Mouse (Mus musculus) heart, embryonic 14.5 days (tissue): ENCODE data around the gene Wdr78. TPM values are rescaled to one million over a fixed set of nuclear protein-coding genes. Genes with fewer than 3 reads are reported as not detected.

Experiments
- ATAC-seq: fragments of 200-750 bp; cut with Nextera tagmentation; 2 replicates; pipeline ENCODE4 v1.8.0; 2017; ENCODE audit warnings: low read depth, moderate TSS enrichment; ENCODE audit not compliant: insufficient number of reproducible peaks, insufficient read depth, low FRiP score
- H3K27ac ChIP-seq, 2 experiments: fragments of 200-500 bp in 1 of 2; fragments of 300-500 bp in 1 of 2; sonication (generic) in 1 of 2; replicated peaks in 1 of 2; 2 replicates each; pipeline ENCODE4 v1.5.1; 2012 to 2014; ENCODE audit warnings: low read depth in 2 of 2, low read length in 2 of 2, control low read depth in 1 of 2, mild to moderate bottlenecking in 1 of 2, mixed read lengths in 1 of 2; ENCODE audit not compliant: control insufficient read depth in 1 of 2, insufficient read depth in 1 of 2
- H3K27me3 ChIP-seq: fragments of 300-500 bp; sonication (generic); 2 replicates; pipeline ENCODE4 v1.6.1; 2014; ENCODE audit warnings: mild to moderate bottlenecking, low read length, control low read depth; ENCODE audit not compliant: control insufficient read depth, insufficient read depth
- H3K36me3 ChIP-seq: fragments of 300-500 bp; sonication (generic); 2 replicates; pipeline ENCODE4 v1.6.1; 2014; ENCODE audit warnings: mild to moderate bottlenecking, control low read depth, low read length, mixed read lengths; ENCODE audit not compliant: control insufficient read depth, insufficient read depth
- H3K4me1 ChIP-seq, 2 experiments: fragments of 200-500 bp in 1 of 2; fragments of 300-500 bp in 1 of 2; sonication (generic) in 1 of 2; 2 replicates each; pipeline ENCODE4 v1.6.1; 2012 to 2014; ENCODE audit warnings: low read length in 2 of 2, control low read depth in 1 of 2, mixed read lengths in 1 of 2; ENCODE audit not compliant: control insufficient read depth in 2 of 2, insufficient read depth in 2 of 2
- H3K4me2 ChIP-seq: fragments of 300-500 bp; sonication (generic); 2 replicates; pipeline ENCODE4 v1.6.1; 2014; ENCODE audit warnings: mild to moderate bottlenecking, low read length
- H3K4me3 ChIP-seq, 2 experiments: fragments of 200-500 bp in 1 of 2; fragments of 300-500 bp in 1 of 2; sonication (generic) in 1 of 2; 2 replicates each; pipeline ENCODE4 v1.5.1; 2012 to 2014; ENCODE audit warnings: low read length in 2 of 2, mild to moderate bottlenecking in 2 of 2, control low read depth in 1 of 2, low read depth in 1 of 2, moderate library complexity in 1 of 2; ENCODE audit not compliant: control insufficient read depth in 1 of 2, insufficient read depth in 1 of 2
- H3K9ac ChIP-seq: fragments of 300-500 bp; sonication (generic); 2 replicates; pipeline ENCODE4 v1.6.1; 2014; ENCODE audit warnings: mild to moderate bottlenecking, low read length
- H3K9me3 ChIP-seq: fragments of 300-500 bp; sonication (generic); 2 replicates; pipeline ENCODE4 v1.6.1; 2016; ENCODE audit warnings: low read length, control low read depth; ENCODE audit not compliant: control insufficient read depth
- WGBS: fragments of 180-500 bp; shearing (Covaris S2); extraction: QIAGEN DNeasy Blood & Tissue Kit; methylation state at CpG from one replicate; pipeline ENCODE4 v1.1.7; 2014; 5-methylcytosine and 5-hydroxymethylcytosine counted together
- polyA plus RNA-seq: library from polyadenylated mRNA; unstranded; fragments of >200 nt; fragmentation: Nextera tagmentation; extraction: Ambion mirVana; gene quantifications from 2 replicates; pipeline ENCODE4 v1.2.1, GENCODE M21; 2014

Gene Wdr78
- polyA plus RNA-seq, result 0.89 and 1.2 TPM in 2 replicates

- no peaks in the 10 kb centered on the region for H3K27me3 ChIP-seq
- peak within 1 kb of the TSS; percentile 85 for H3K9ac ChIP-seq
- ATAC-seq, result peak; percentile 99
- WGBS, result under 1% methylated on average over 56 of the region's 90 CpGs
- peak within 1 kb of the TSS; percentile 89 to 97 for H3K4me3 ChIP-seq
- peaks cover 19% of the 10 kb centered on the region for H3K36me3 ChIP-seq
- peak within 1 kb of the TSS; percentile 89 to 99 for H3K27ac ChIP-seq
- H3K4me1 ChIP-seq, result peaks cover 9 to 24% of the 10 kb centered on the region in 2 experiments
- H3K4me2 ChIP-seq, result peak within 1 kb of the TSS; percentile 81
- H3K9me3 ChIP-seq, result no peaks in the 10 kb centered on the region
These were observed at the start of gene Wdr78, which contains the start of gene Mier1 for GRCm38 (mm10) chr4:103114184-103115111. TSS of gene Wdr78 (minus strand) at chr4:103114555. TSS of gene Mier1 (plus strand) at chr4:103114390.

GRCm38 (mm10) chr4:103158781-103159180 lies 44.4 kb upstream of the Wdr78 start:
- H3K9ac ChIP-seq, result no peak overlapping the region
- H3K4me1 ChIP-seq, result no peaks in the 10 kb centered on the region
- H3K4me3 ChIP-seq, result no peak overlapping the region
- ATAC-seq, result no peak
- no peaks in the 10 kb centered on the region for H3K9me3 ChIP-seq
- WGBS, result 93% methylated on average over 4 of the region's 4 CpGs
- H3K4me2 ChIP-seq, result no peak overlapping the region
- no peaks in the 10 kb centered on the region for H3K27me3 ChIP-seq
- no peak overlapping the region for H3K27ac ChIP-seq
- H3K36me3 ChIP-seq, result peaks cover 89% of the 10 kb centered on the region

GRCm38 (mm10) chr4:103151946-103152345 lies 37.6 kb upstream of the Wdr78 start:
- no peaks in the 10 kb centered on the region for H3K27me3 ChIP-seq
- H3K27ac ChIP-seq, result no peak overlapping the region
- H3K4me3 ChIP-seq, result no peak overlapping the region
- H3K4me2 ChIP-seq, result no peak overlapping the region
- WGBS, result 90% methylated on average over 5 of the region's 5 CpGs
- H3K4me1 ChIP-seq, result no peaks in the 10 kb centered on the region
- ATAC-seq, result no peak
- H3K9me3 ChIP-seq, result no peaks in the 10 kb centered on the region
- no peak overlapping the region for H3K9ac ChIP-seq
- H3K36me3 ChIP-seq, result peaks cover 95% of the 10 kb centered on the region

GRCm38 (mm10) chr4:103146339-103146738 lies 32.0 kb upstream of the Wdr78 start:
- 44% methylated on average over 5 of the region's 5 CpGs for whole genome bisulfite sequencing
- no peak for ATAC-seq
- no peak overlapping the region for H3K4me2 ChIP-seq

GRCm38 (mm10) chr4:103136946-103137345 lies 22.6 kb upstream of the Wdr78 start:
- H3K4me1 ChIP-seq, result peaks cover 0 to 4% of the 10 kb centered on the region in 2 experiments; a peak in 1 of 4 replicates
- no peaks in the 10 kb centered on the region for H3K9me3 ChIP-seq
- H3K9ac ChIP-seq, result no peak overlapping the region
- no peaks in the 10 kb centered on the region for H3K27me3 ChIP-seq
- ATAC-seq, result no peak
- H3K36me3 ChIP-seq, result peaks cover 64% of the 10 kb centered on the region
- no peak overlapping the region for H3K27ac ChIP-seq
- no peak overlapping the region for H3K4me2 ChIP-seq
- no peak overlapping the region for H3K4me3 ChIP-seq
- WGBS, result 24% methylated on average over 1 of the region's 1 CpGs

More at GRCm38 (mm10) chr4:103146339-103146738, 32.0 kb upstream of the Wdr78 start:
- peaks cover 84% of the 10 kb centered on the region for H3K36me3 ChIP-seq
- no peak overlapping the region for H3K4me3 ChIP-seq
- H3K4me1 ChIP-seq, result no peaks in the 10 kb centered on the region
- no peaks in the 10 kb centered on the region for H3K27me3 ChIP-seq
- H3K27ac ChIP-seq, result no peak overlapping the region
- no peak overlapping the region for H3K9ac ChIP-seq
- H3K9me3 ChIP-seq, result no peaks in the 10 kb centered on the region

GRCm38 (mm10) chr4:103126533-103126932 lies 12.2 kb upstream of the Wdr78 start:
- Histone ChIP-seq H3K4me1 (peaks cover 0 to 8% of the 10 kb centered on the region in 2 experiments; a peak in 3 of 4 replicates), H3K4me3 (no peak overlapping the region), H3K27me3 (no peaks in the 10 kb centered on the region), H3K4me2 (no peak overlapping the region), H3K27ac (no peak overlapping the region), H3K9me3 (no peaks in the 10 kb centered on the region), H3K9ac (no peak overlapping the region), H3K36me3 (peaks cover 12% of the 10 kb centered on the region)
- ATAC-seq, result no peak
- WGBS, result 77% methylated on average over 4 of the region's 4 CpGs

GRCm38 (mm10) chr4:103123606-103124005 lies 9.3 kb upstream of the Wdr78 start:
- no peak for ATAC-seq
- Histone ChIP-seq H3K27me3 (no peaks in the 10 kb centered on the region), H3K9ac (no peak overlapping the region), H3K4me3 (no peak overlapping the region), H3K4me1 (peaks cover 0 to 20% of the 10 kb centered on the region in 2 experiments; a peak in 3 of 4 replicates), H3K36me3 (no peaks in the 10 kb centered on the region), H3K9me3 (no peaks in the 10 kb centered on the region), H3K4me2 (no peak overlapping the region), H3K27ac (no peak overlapping the region)
